Mouse (Mus musculus): ENCODE measurements around the gene Six5.

Six5 gene

GRCm38 (mm10) chr7:19076586-19076991, 17.8 kb upstream of the Six5 start:
- peak; percentile 21 for DNase-seq

- DNase-seq, result peak; percentile 85
Observed at GRCm38 (mm10) chr7:19077761-19078160, 16.6 kb upstream of the Six5 start.

- DNase-seq, result no peak
Observed at GRCm38 (mm10) chr7:19078732-19079131, 15.7 kb upstream of the Six5 start.

GRCm38 (mm10) chr7:19080451-19080950, 13.9 kb upstream of the Six5 start:
- DNase-seq, result no peak

GRCm38 (mm10) chr7:19082171-19082570, 12.2 kb upstream of the Six5 start:
- DNase-seq, result no peak

- no peak for DNase-seq
Observed at GRCm38 (mm10) chr7:19083096-19083495, 11.3 kb upstream of the Six5 start.

- no peak for DNase-seq
Observed at GRCm38 (mm10) chr7:19083701-19084100, 10.7 kb upstream of the Six5 start, which contains the start of gene Dmpk. Dmpk (plus strand) TSS chr7:19083849.

- no peak for DNase-seq
Observed at GRCm38 (mm10) chr7:19084277-19084771, 10.1 kb upstream of the Six5 start.

GRCm38 (mm10) chr7:19084921-19085473, 9.4 kb upstream of the Six5 start:
- no peak for DNase-seq

- no peak for DNase-seq
Observed at GRCm38 (mm10) chr7:19085495-19085894, 8.9 kb upstream of the Six5 start.

GRCm38 (mm10) chr7:19086042-19086441, 8.4 kb upstream of the Six5 start:
- no peak for DNase-seq

GRCm38 (mm10) chr7:19086760-19087159, 7.6 kb upstream of the Six5 start:
- DNase-seq, result no peak

GRCm38 (mm10) chr7:19088813-19089212, 5.6 kb upstream of the Six5 start:
- peak; percentile 72 for DNase-seq

- no peak for DNase-seq
Observed at GRCm38 (mm10) chr7:19091913-19092312, 2.5 kb upstream of the Six5 start.

GRCm38 (mm10) chr7:19092381-19093173, 1.8 kb upstream of the Six5 start:
- peak; percentile 22 for DNase-seq

GRCm38 (mm10) chr7:19093174-19093521, 1.2 kb upstream of the Six5 start:
- peak; percentile 93 for DNase-seq

GRCm38 (mm10) chr7:19093537-19094385, 633 bp upstream of the Six5 start:
- DNase-seq, result peak; percentile 93

GRCm38 (mm10) chr7:19094826-19095750, 694 bp downstream of the Six5 start:
- DNase-seq, result peak; percentile 48

- no peak for DNase-seq
Observed at GRCm38 (mm10) chr7:19095751-19096110, 1.3 kb downstream of the Six5 start.

- DNase-seq, result no peak
Observed at GRCm38 (mm10) chr7:19096421-19096976, 2.1 kb downstream of the Six5 start.

GRCm38 (mm10) chr7:19097217-19097616, 2.8 kb downstream of the Six5 start:
- no peak for DNase-seq

- no peak for DNase-seq
Observed at GRCm38 (mm10) chr7:19097863-19098262, 3.5 kb downstream of the Six5 start.
